Mouse (Mus musculus): ENCODE data around the gene Zbtb17.

DNA sequence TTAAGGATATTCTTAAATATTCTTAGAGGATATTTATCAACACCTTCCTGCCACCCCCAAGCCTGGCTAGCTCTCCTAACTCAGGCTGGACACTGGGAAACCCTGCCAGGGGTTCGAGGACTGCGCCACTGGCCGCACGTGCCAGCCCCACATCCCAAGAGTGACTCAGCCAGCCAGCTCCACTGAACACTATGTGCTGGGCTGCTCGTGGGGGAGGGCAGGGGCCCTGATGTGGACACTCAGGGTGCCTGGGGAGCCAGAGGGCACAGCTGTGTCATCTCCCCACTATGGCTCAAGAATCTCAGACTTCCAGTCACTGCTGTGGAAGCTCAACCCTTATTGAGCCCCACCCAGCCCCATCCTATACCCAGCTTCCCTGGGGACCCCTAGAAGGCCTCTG lies 21.2 kb upstream of the Zbtb17 start:
- TF ChIP-seq CTCF (IDR thresholded peaks at IDR 0.05; ENCODE audit: extremely low read depth, insufficient read length, insufficient replicate concordance, low read depth, low read length) (no peak), POLR2A (IDR thresholded peaks at IDR 0.05; ENCODE audit: low read depth, low read length) (no peak)

All from small intestine, adult 2 months (tissue).